Mouse (Mus musculus): ENCODE data around the gene Dnah7b.
"Not testable (repeated sequence)": the region's sequence is repeated elsewhere in the genome, so short reads cannot be mapped to it uniquely, and the experiment has no call there.

Gene Dnah7b

GRCm38 (mm10) chr1:46066015-46066414 is at the start of gene Dnah7b:
Gene Dnah7b (plus strand): TSS chr1:46066315.
- DNase-seq (ENCODE audit: low spot score), result no peak

GRCm38 (mm10) chr1:46018382-46018977 is 47.6 kb upstream of the Dnah7b start:
- peak; percentile 66 for DNase-seq (ENCODE audit: low spot score)

GRCm38 (mm10) chr1:46022262-46022661 is 43.9 kb upstream of the Dnah7b start:
- DNase-seq (ENCODE audit: low spot score), result peak; percentile 50

- DNase-seq (ENCODE audit: low spot score), result no peak
Observed at GRCm38 (mm10) chr1:46031993-46032555, 34.0 kb upstream of the Dnah7b start.

- DNase-seq (ENCODE audit: low spot score), result no peak
Observed at GRCm38 (mm10) chr1:46048188-46048587, 17.9 kb upstream of the Dnah7b start.

GRCm38 (mm10) chr1:46066484-46067251 is 553 bp downstream of the Dnah7b start:
- DNase-seq (ENCODE audit: low spot score), result peak; percentile 81

- DNase-seq (ENCODE audit: low spot score), result not testable (repeated sequence)
Observed at GRCm38 (mm10) chr1:46068787-46069186, 2.7 kb downstream of the Dnah7b start.

GRCm38 (mm10) chr1:46077891-46078290 is 11.8 kb downstream of the Dnah7b start:
- no peak for DNase-seq (ENCODE audit: low spot score)

GRCm38 (mm10) chr1:46100484-46100883 is 34.4 kb downstream of the Dnah7b start:
- DNase-seq (ENCODE audit: low spot score), result no peak

- not testable (repeated sequence) for DNase-seq (ENCODE audit: low spot score)
Observed at GRCm38 (mm10) chr1:46112606-46113005, 46.5 kb downstream of the Dnah7b start.

- DNase-seq (ENCODE audit: low spot score), result not testable (repeated sequence)
Observed at GRCm38 (mm10) chr1:46117179-46117578, 51.1 kb downstream of the Dnah7b start.

- no peak for DNase-seq (ENCODE audit: low spot score)
Observed at GRCm38 (mm10) chr1:46128058-46128457, 61.9 kb downstream of the Dnah7b start.

- not testable (repeated sequence) for DNase-seq (ENCODE audit: low spot score)
Observed at GRCm38 (mm10) chr1:46196835-46197234, 130.7 kb downstream of the Dnah7b start.

- DNase-seq (ENCODE audit: low spot score), result not testable (repeated sequence)
Observed at GRCm38 (mm10) chr1:46201169-46201568, 135.1 kb downstream of the Dnah7b start.

GRCm38 (mm10) chr1:46210014-46210588 is 144.0 kb downstream of the Dnah7b start:
- DNase-seq (ENCODE audit: low spot score), result not testable (repeated sequence)

- not testable (repeated sequence) for DNase-seq (ENCODE audit: low spot score)
Observed at GRCm38 (mm10) chr1:46222704-46223103, 156.6 kb downstream of the Dnah7b start.

GRCm38 (mm10) chr1:46226136-46226535 is 160.0 kb downstream of the Dnah7b start:
- not testable (repeated sequence) for DNase-seq (ENCODE audit: low spot score)

- not testable (repeated sequence) for DNase-seq (ENCODE audit: low spot score)
Observed at GRCm38 (mm10) chr1:46268841-46269240, 202.7 kb downstream of the Dnah7b start.

GRCm38 (mm10) chr1:46271927-46272326 is 205.8 kb downstream of the Dnah7b start:
- no peak for DNase-seq (ENCODE audit: low spot score)

GRCm38 (mm10) chr1:46278057-46278910 is 212.2 kb downstream of the Dnah7b start:
- not testable (repeated sequence) for DNase-seq (ENCODE audit: low spot score)

- DNase-seq (ENCODE audit: low spot score), result not testable (repeated sequence)
Observed at GRCm38 (mm10) chr1:46278911-46279565, 212.9 kb downstream of the Dnah7b start.

Data from testis, postnatal 10 days (tissue).